Mouse (Mus musculus): ENCODE results near the gene Olfr575. TPM values are rescaled to one million over a fixed set of nuclear protein-coding genes. Genes with fewer than 3 reads are reported as not detected.

Gene Olfr575
- polyA plus RNA-seq, 1 experiment from 2014 or later: not detected

GRCm38 (mm10) chr7:102917032-102917875 is 41.3 kb downstream of the Olfr575 start, which contains the start of gene Olfr571:
Olfr571 (minus strand) TSS chr7:102917536.
- no peaks in the 10 kb centered on the region for H3K27me3 ChIP-seq (replicated peaks; ENCODE audit: low read depth, poor library complexity, severe bottlenecking)
- H3K4me3 ChIP-seq: no peak within 1 kb of the TSS
- H3K36me3 ChIP-seq (replicated peaks): no peaks in the 10 kb centered on the region
- H3K9me3 ChIP-seq: no peaks in the 10 kb centered on the region
- H3K4me1 ChIP-seq: no peaks in the 10 kb centered on the region
- 54% methylated on average over 4 of the region's 4 CpGs for WGBS
- H3K27ac ChIP-seq (replicated peaks): no peak within 1 kb of the TSS
- no peak for DNase-seq (ENCODE audit: low spot score)

- no peak overlapping the region for H3K4me3 ChIP-seq
- DNase-seq (ENCODE audit: low spot score): no peak
- H3K9me3 ChIP-seq: no peaks in the 10 kb centered on the region
- 72% methylated on average over 5 of the region's 5 CpGs for WGBS
- H3K4me1 ChIP-seq: no peaks in the 10 kb centered on the region
- no peak overlapping the region for H3K27ac ChIP-seq (replicated peaks)
- H3K27me3 ChIP-seq (replicated peaks; ENCODE audit: low read depth, poor library complexity, severe bottlenecking): no peaks in the 10 kb centered on the region
- H3K36me3 ChIP-seq (replicated peaks): no peaks in the 10 kb centered on the region
Measured at GRCm38 (mm10) chr7:102916405-102916804, 42.2 kb downstream of the Olfr575 start.

GRCm38 (mm10) chr7:102915261-102915660 is 43.3 kb downstream of the Olfr575 start:
- H3K27ac ChIP-seq (replicated peaks): no peak overlapping the region
- no peak overlapping the region for H3K4me3 ChIP-seq
- DNase-seq (ENCODE audit: low spot score): no peak
- WGBS: 58% methylated on average over 1 of the region's 1 CpGs
- no peaks in the 10 kb centered on the region for H3K36me3 ChIP-seq (replicated peaks)
- H3K9me3 ChIP-seq: no peaks in the 10 kb centered on the region
- H3K4me1 ChIP-seq: no peaks in the 10 kb centered on the region
- H3K27me3 ChIP-seq (replicated peaks; ENCODE audit: low read depth, poor library complexity, severe bottlenecking): no peaks in the 10 kb centered on the region

Other genes with a start within 250 kb of the Olfr575 start
- not detected in 2 replicates for gene Olfr33, start 239.7 kb downstream of the Olfr575 start, polyA plus RNA-seq (2016; fragmentation: Nextera tagmentation; extraction: Ambion mirVana)
- not detected in 2 replicates for gene Olfr559, start 231.3 kb downstream of the Olfr575 start, polyA plus RNA-seq (2016; fragmentation: Nextera tagmentation; extraction: Ambion mirVana)
- gene Olfr560, start 199.4 kb downstream of the Olfr575 start, polyA plus RNA-seq (2016; fragmentation: Nextera tagmentation; extraction: Ambion mirVana): not detected in 2 replicates
- gene Olfr78, start 199.3 kb downstream of the Olfr575 start, polyA plus RNA-seq (2016; fragmentation: Nextera tagmentation; extraction: Ambion mirVana): not detected in 2 replicates
- not detected in 2 replicates for gene Olfr561, start 187.6 kb downstream of the Olfr575 start, polyA plus RNA-seq (2016; fragmentation: Nextera tagmentation; extraction: Ambion mirVana)
- not detected in 2 replicates for gene Olfr564, start 155.3 kb downstream of the Olfr575 start, polyA plus RNA-seq (2016; fragmentation: Nextera tagmentation; extraction: Ambion mirVana)
- gene Olfr566, start 100.0 kb downstream of the Olfr575 start, polyA plus RNA-seq (2016; fragmentation: Nextera tagmentation; extraction: Ambion mirVana): not detected in 2 replicates
- not detected in 2 replicates for gene Olfr568, start 81.7 kb downstream of the Olfr575 start, polyA plus RNA-seq (2016; fragmentation: Nextera tagmentation; extraction: Ambion mirVana)
- not detected in 2 replicates for gene Olfr569, start 67.9 kb downstream of the Olfr575 start, polyA plus RNA-seq (2016; fragmentation: Nextera tagmentation; extraction: Ambion mirVana)
- gene Olfr570, start 64.2 kb downstream of the Olfr575 start, polyA plus RNA-seq (2016; fragmentation: Nextera tagmentation; extraction: Ambion mirVana): not detected in 2 replicates
- 0.07 TPM in 1 of 2 replicates, not detected in the other for gene Olfr571, start 41.2 kb downstream of the Olfr575 start, polyA plus RNA-seq (2016; fragmentation: Nextera tagmentation; extraction: Ambion mirVana)
- gene Olfr572, start 34.4 kb downstream of the Olfr575 start, polyA plus RNA-seq (2016; fragmentation: Nextera tagmentation; extraction: Ambion mirVana): not detected in 2 replicates
- gene Olfr573-ps1, start 16.2 kb downstream of the Olfr575 start, polyA plus RNA-seq (2016; fragmentation: Nextera tagmentation; extraction: Ambion mirVana): not detected in 2 replicates
- not detected in 2 replicates for gene Olfr574, start 10.3 kb downstream of the Olfr575 start, polyA plus RNA-seq (2016; fragmentation: Nextera tagmentation; extraction: Ambion mirVana)
- gene Olfr576, start 3.9 kb upstream of the Olfr575 start, polyA plus RNA-seq (2016; fragmentation: Nextera tagmentation; extraction: Ambion mirVana): not detected in 2 replicates
- gene Olfr577, start 17.2 kb upstream of the Olfr575 start, polyA plus RNA-seq (2016; fragmentation: Nextera tagmentation; extraction: Ambion mirVana): not detected in 2 replicates
- gene Olfr578, start 30.5 kb upstream of the Olfr575 start, polyA plus RNA-seq (2016; fragmentation: Nextera tagmentation; extraction: Ambion mirVana): not detected in 2 replicates
- gene Olfr582, start 79.2 kb upstream of the Olfr575 start, polyA plus RNA-seq (2016; fragmentation: Nextera tagmentation; extraction: Ambion mirVana): not detected in 2 replicates
- gene Olfr583, start 92.5 kb upstream of the Olfr575 start, polyA plus RNA-seq (2016; fragmentation: Nextera tagmentation; extraction: Ambion mirVana): not detected in 2 replicates
- gene Olfr584, start 123.1 kb upstream of the Olfr575 start, polyA plus RNA-seq (2016; fragmentation: Nextera tagmentation; extraction: Ambion mirVana): not detected in 2 replicates
- not detected in 2 replicates for gene Olfr585, start 138.9 kb upstream of the Olfr575 start, polyA plus RNA-seq (2016; fragmentation: Nextera tagmentation; extraction: Ambion mirVana)
- not detected in 2 replicates for gene Olfr586, start 166.9 kb upstream of the Olfr575 start, polyA plus RNA-seq (2016; fragmentation: Nextera tagmentation; extraction: Ambion mirVana)
- not detected in 2 replicates for gene Olfr588-ps1, start 182.1 kb upstream of the Olfr575 start, polyA plus RNA-seq (2016; fragmentation: Nextera tagmentation; extraction: Ambion mirVana)
- gene Olfr589, start 197.6 kb upstream of the Olfr575 start, polyA plus RNA-seq (2016; fragmentation: Nextera tagmentation; extraction: Ambion mirVana): not detected in 2 replicates
- not detected in 2 replicates for gene Olfr591, start 219.6 kb upstream of the Olfr575 start, polyA plus RNA-seq (2016; fragmentation: Nextera tagmentation; extraction: Ambion mirVana)
- gene Olfr592, start 226.0 kb upstream of the Olfr575 start, polyA plus RNA-seq (2016; fragmentation: Nextera tagmentation; extraction: Ambion mirVana): not detected in 2 replicates